Mouse (Mus musculus) heart, postnatal 0 days (tissue): ENCODE measurements at regions not wholly inside any gene's neighbourhood (a gene's known extent, or its start where the extent isn't known, plus 50 kb on each side); places are given as distances from the start of the nearest gene placed in this dataset.

ENCODE experiments used
- ATAC-seq: fragments of 200-750 bp; cut with Nextera tagmentation; 2 replicates; pipeline ENCODE4 v1.8.0; 2017; ENCODE audit warnings: low read depth, moderate number of reproducible peaks, moderate library complexity; ENCODE audit not compliant: insufficient read depth
- DNase-seq: peaks from one replicate; pipeline ENCODE4 v3.0.0-alpha.2; 2016; ENCODE audit warnings: low spot score
- H3K27ac ChIP-seq: fragments of 300-500 bp; sonication (generic); 2 replicates; pipeline ENCODE4 v1.5.1; 2014; ENCODE audit warnings: low read depth, mild to moderate bottlenecking
- H3K27me3 ChIP-seq: fragments of 300-500 bp; sonication (generic); 2 replicates; pipeline ENCODE4 v1.6.1; 2014; ENCODE audit warnings: low read length, mixed read lengths; ENCODE audit not compliant: control insufficient read depth, insufficient read depth
- H3K36me3 ChIP-seq: fragments of 300-500 bp; sonication (generic); replicated peaks from 2 replicates; pipeline ENCODE4 v1.6.1; 2014; ENCODE audit warnings: low read length, mixed read lengths; ENCODE audit not compliant: control insufficient read depth, insufficient read depth
- H3K4me1 ChIP-seq: fragments of 300-500 bp; sonication (generic); 2 replicates; pipeline ENCODE4 v1.6.1; 2014; ENCODE audit warnings: antibody characterized with exemption; ENCODE audit not compliant: control insufficient read depth, insufficient read depth
- H3K4me2 ChIP-seq: fragments of 300-500 bp; sonication (generic); 2 replicates; pipeline ENCODE4 v1.6.1; 2014; ENCODE audit warnings: low read depth, mild to moderate bottlenecking, low read length, moderate library complexity
- H3K4me3 ChIP-seq: fragments of 300-500 bp; sonication (generic); 2 replicates; pipeline ENCODE4 v1.5.1; 2014; ENCODE audit warnings: low read depth, low read length
- H3K9ac ChIP-seq: fragments of 300-500 bp; sonication (generic); replicated peaks from 2 replicates; pipeline ENCODE4 v1.6.1; 2014; ENCODE audit warnings: low read depth, low read length, mixed read lengths
- H3K9me3 ChIP-seq: fragments of 300-500 bp; sonication (generic); replicated peaks from 2 replicates; pipeline ENCODE4 v1.6.1; 2016; ENCODE audit warnings: low read length; ENCODE audit not compliant: control insufficient read depth
- CTCF ChIP-seq: IDR thresholded peaks from 2 replicates; pipeline ENCODE4 v1.5.1; 2016; ENCODE audit warnings: antibody characterized with exemption, control low read depth, low read depth
- EP300 ChIP-seq: IDR thresholded peaks from 2 replicates; pipeline ENCODE4 v1.6.1; 2016; ENCODE audit warnings: antibody characterized with exemption, low read depth
- WGBS: fragments of 180-500 bp; shearing (Covaris S2); extraction: QIAGEN DNeasy Blood & Tissue Kit; methylation state at CpG from one replicate; pipeline ENCODE4 v1.1.7; 2014; 5-methylcytosine and 5-hydroxymethylcytosine counted together

DNA sequence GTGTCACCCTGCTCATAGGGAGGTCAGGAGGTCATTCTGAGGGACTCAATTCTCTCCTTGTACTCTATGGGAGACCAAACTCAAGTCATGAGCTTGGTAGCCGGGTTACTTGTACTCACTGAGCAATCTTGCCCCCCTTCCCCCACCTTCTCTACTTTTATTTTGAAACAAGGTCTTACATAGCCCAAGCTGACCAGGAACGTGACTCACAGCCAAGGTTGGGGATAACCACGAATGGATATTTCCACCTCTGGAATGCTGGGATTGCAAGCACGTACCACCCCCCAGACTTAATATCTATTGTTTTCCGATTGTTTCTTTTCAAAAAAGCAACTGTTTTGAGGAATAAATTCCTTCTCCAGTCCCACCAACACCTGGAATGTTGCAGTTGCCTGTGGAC, 79.2 kb upstream of the Tbx3 start:
- 71% methylated on average over 5 of the region's 5 CpGs for WGBS
- no peak for ATAC-seq
- TF ChIP-seq EP300 = no peak
- no peak for TF ChIP-seq CTCF

GRCm38 (mm10) chr5:119592891-119593290, 77.6 kb upstream of the Tbx3 start:
- Histone ChIP-seq H3K9me3 (no peaks in the 10 kb centered on the region), H3K27ac (no peak overlapping the region), H3K27me3 (no peaks in the 10 kb centered on the region), H3K4me1 (peaks cover 6% of the 10 kb centered on the region; the same call in 1 of the 2 replicates), H3K9ac (no peak overlapping the region), H3K36me3 (no peaks in the 10 kb centered on the region), H3K4me2 (no peak overlapping the region), H3K4me3 (no peak overlapping the region)
- ATAC-seq = no peak
- DNase-seq = no peak
- TF ChIP-seq CTCF (no peak), EP300 (no peak)
- WGBS = 73% methylated on average over 10 of the region's 10 CpGs

More for the DNA sequence above, 79.2 kb upstream of the Tbx3 start:
- no peak overlapping the region for H3K9ac ChIP-seq
- no peak overlapping the region for H3K4me2 ChIP-seq
- peaks cover 6% of the 10 kb centered on the region; the same call in 1 of the 2 replicates for H3K4me1 ChIP-seq
- no peak overlapping the region for H3K4me3 ChIP-seq
- H3K36me3 ChIP-seq = no peaks in the 10 kb centered on the region
- H3K27me3 ChIP-seq = no peaks in the 10 kb centered on the region
- no peak for DNase-seq
- H3K9me3 ChIP-seq = no peaks in the 10 kb centered on the region
- no peak overlapping the region for H3K27ac ChIP-seq

- DNase-seq (no peak), ATAC-seq (no peak)
- no peak overlapping the region for H3K27ac ChIP-seq
- H3K27me3 ChIP-seq = no peaks in the 10 kb centered on the region
- H3K4me2 ChIP-seq = no peak overlapping the region
- no peak for TF ChIP-seq CTCF
- no peak for TF ChIP-seq EP300
- H3K36me3 ChIP-seq = no peaks in the 10 kb centered on the region
- no peak overlapping the region for H3K4me3 ChIP-seq
- no peaks in the 10 kb centered on the region for H3K9me3 ChIP-seq
- WGBS = 66% methylated on average over 8 of the region's 8 CpGs
- H3K4me1 ChIP-seq = no peaks in the 10 kb centered on the region
- no peak overlapping the region for H3K9ac ChIP-seq
Measured at GRCm38 (mm10) chr5:119594541-119594940, 75.9 kb upstream of the Tbx3 start.

DNA sequence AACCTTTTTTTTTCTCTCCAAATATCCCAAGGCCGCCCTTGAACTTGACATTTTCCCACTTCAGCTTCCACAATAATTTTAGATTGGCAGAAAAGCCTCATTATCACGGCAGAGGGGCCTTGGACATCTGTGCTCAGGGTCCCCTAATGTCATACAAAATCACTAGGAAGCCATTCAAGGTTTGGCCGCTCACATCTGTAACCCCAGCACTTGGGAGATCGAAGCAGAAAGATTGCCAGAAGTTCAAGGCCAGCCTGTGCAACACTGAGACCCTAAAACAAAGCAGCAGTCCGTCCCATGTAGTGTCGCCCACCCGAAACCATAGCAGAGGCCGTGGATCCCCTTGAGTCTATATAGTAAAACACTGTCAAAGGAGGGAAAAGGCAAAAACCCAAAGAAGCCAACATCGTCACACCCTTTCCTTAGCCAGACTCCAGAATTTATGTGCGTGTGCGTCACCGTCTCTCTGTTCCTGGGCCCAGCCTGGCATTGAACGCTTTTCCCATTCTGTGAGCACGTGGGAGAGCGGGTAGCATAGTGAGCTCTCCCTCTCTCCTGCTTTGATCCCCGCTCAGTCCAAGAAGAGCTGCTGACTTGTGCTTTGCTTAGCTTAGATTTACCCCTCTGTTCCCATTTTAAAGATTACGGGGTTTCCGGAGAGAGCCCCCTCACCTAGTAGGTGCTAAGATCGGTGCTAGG, 74.0 kb upstream of the Tbx3 start:
- Histone ChIP-seq H3K27me3 (no peaks in the 10 kb centered on the region), H3K27ac (no peak overlapping the region), H3K4me2 (no peak overlapping the region), H3K9me3 (no peaks in the 10 kb centered on the region), H3K9ac (no peak overlapping the region), H3K4me1 (no peaks in the 10 kb centered on the region), H3K4me3 (no peak overlapping the region), H3K36me3 (no peaks in the 10 kb centered on the region)
- WGBS = 93% methylated on average over 19 of the region's 19 CpGs
- DNase-seq (no peak), ATAC-seq (no peak)
- no peak for TF ChIP-seq CTCF
- TF ChIP-seq EP300 = no peak

DNA sequence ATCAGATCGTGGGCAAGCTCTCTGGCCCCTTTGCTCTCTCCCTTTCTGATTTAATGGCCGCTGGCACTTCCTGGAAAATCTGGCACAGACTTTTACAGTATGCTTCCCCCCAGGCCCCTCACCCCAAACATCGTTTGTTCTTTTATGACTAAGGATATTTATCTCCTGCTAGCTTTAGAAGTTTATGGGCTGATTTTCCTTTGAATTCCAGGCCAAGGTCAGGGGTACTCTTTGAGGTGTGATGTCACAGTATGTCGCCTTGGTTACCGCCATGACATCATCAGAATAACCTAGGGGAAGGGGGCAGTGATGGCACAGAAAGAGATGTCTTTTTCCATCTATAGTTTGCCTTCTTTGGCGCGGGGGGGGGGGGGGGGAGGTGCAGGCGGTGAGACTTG, 73.5 kb upstream of the Tbx3 start:
- Histone ChIP-seq H3K4me3 (no peak overlapping the region), H3K9me3 (no peaks in the 10 kb centered on the region), H3K9ac (no peak overlapping the region), H3K36me3 (no peaks in the 10 kb centered on the region), H3K4me2 (no peak overlapping the region), H3K4me1 (no peaks in the 10 kb centered on the region), H3K27ac (no peak overlapping the region), H3K27me3 (no peaks in the 10 kb centered on the region)
- DNase-seq = no peak
- TF ChIP-seq EP300 = no peak
- no peak for TF ChIP-seq CTCF
- ATAC-seq = no peak
- 77% methylated on average over 7 of the region's 8 CpGs for WGBS

- Histone ChIP-seq H3K4me2 (no peak overlapping the region), H3K4me3 (no peak overlapping the region), H3K27me3 (no peaks in the 10 kb centered on the region), H3K36me3 (no peaks in the 10 kb centered on the region), H3K9me3 (no peaks in the 10 kb centered on the region), H3K9ac (no peak overlapping the region), H3K4me1 (no peaks in the 10 kb centered on the region), H3K27ac (no peak overlapping the region)
- DNase-seq (no peak), ATAC-seq (no peak)
- 75% methylated on average over 3 of the region's 3 CpGs for WGBS
- TF ChIP-seq CTCF (no peak), EP300 (no peak)
Measured at GRCm38 (mm10) chr5:119597530-119597929, 72.9 kb upstream of the Tbx3 start.
